Mouse (Mus musculus) right cerebral cortex, postnatal 25 days (tissue): ENCODE results near the gene Xrcc6.

Experiments
- DNase-seq: peaks from one replicate; pipeline ENCODE4 v3.0.0; 2022

Gene Xrcc6

DNA sequence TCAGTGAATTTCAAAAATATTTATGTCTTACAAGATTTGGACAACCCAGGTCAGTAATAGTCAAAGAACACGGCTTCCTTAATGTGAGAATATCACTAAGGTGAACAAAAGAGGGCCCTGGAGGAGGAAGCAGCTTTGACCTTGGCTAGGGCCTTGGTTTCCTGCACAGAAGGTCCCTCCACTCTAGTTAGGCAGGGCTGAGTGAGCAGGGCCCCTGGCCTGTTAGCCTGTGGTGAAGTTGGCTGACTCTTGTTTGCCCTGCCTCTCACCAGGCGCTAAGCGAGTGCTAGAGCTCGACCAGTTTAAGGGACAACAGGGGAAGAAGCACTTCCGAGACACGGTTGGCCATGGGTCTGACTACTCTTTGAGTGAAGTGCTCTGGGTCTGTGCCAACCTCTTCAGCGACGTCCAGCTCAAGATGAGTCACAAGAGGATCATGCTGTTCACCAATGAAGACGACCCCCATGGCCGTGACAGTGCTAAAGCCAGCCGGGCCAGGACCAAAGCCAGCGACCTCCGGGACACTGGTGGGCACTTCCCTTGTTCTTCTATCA is 35.0 kb downstream of the Xrcc6 start:
- no peak for DNase-seq

DNA sequence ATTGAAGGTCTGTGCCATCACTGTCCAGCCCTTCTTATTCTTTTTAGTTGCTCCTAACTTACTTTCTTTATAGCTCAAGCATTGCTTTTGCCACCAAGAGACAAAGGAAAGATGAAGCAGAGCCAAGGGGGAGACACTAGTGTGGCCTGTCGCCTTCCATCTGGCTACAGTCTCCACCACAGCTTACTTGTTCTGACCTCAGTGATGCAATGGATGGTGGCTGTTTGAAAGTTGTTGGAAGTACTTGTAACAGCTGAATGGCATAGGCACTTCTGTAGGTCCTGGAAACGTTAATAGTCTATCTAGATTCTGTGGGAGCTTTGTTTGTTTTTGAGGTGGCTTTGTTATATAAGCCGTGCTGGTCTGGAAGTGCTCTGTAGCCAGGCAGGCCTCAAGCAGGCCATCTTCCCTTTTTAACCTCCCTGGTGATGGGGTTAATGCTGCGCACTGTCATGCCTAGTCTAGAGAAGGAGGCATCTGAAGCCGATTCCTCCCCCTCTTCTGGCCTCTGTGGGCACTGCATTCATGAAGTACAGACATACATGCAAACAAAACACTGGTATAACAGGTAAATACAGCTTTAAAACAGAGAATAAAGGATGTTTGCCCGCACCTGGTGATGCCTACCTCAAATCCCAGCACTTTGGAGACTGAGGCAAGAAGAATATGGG is 36.5 kb downstream of the Xrcc6 start:
- no peak for DNase-seq

GRCm38 (mm10) chr15:82027276-82027675 is 39.6 kb downstream of the Xrcc6 start:
- no peak for DNase-seq

DNA sequence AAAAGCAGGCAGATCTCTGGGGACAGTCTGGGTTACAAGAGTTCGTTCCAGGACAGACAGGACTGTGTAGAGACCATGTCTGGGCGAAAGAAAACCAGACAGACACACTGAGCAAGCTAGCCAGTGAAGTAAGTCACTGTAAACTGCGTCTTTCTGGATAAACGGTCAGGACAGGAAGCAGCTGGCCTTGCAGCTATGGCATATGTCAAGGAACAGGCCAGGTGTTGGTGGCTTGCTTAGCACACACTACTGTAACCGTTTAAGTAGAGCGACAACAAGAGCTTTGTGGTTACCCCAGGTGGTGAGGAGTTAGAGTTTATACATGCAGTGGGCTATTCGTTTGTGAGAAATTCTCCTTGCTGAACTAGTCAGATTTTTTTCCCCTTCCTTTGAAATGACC is 40.1 kb downstream of the Xrcc6 start:
- DNase-seq: no peak

DNA sequence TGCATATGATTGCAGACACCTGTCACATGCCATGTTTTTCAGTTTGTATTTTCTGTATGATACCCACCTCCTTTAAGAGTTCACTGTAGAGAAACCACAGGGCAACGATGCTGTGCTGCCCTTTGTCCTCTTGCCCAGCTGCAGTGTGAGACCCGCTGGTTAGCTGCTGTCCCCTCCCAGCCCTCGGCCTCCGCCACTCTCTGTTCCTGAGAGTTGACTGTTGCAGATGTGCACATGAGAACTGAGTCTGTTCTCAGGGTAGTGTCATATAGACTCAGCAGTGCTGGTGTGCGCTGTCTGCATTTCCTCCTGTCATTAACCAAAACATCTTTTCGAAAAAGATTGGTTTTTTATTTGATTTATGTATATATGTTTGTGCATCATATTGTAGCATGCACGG is 44.8 kb downstream of the Xrcc6 start:
- no peak for DNase-seq

- no peak for DNase-seq
These were observed 46.1 kb downstream of the Xrcc6 start, which contains the start of gene Desi1 for GRCm38 (mm10) chr15:82033762-82034161. Gene Desi1 (minus strand): TSS chr15:82033862.

- DNase-seq: no peak
These were observed 48.5 kb downstream of the Xrcc6 start for GRCm38 (mm10) chr15:82035904-82036689.

GRCm38 (mm10) chr15:82040650-82041049 is 53.0 kb downstream of the Xrcc6 start:
- DNase-seq: peak; percentile 21

DNA sequence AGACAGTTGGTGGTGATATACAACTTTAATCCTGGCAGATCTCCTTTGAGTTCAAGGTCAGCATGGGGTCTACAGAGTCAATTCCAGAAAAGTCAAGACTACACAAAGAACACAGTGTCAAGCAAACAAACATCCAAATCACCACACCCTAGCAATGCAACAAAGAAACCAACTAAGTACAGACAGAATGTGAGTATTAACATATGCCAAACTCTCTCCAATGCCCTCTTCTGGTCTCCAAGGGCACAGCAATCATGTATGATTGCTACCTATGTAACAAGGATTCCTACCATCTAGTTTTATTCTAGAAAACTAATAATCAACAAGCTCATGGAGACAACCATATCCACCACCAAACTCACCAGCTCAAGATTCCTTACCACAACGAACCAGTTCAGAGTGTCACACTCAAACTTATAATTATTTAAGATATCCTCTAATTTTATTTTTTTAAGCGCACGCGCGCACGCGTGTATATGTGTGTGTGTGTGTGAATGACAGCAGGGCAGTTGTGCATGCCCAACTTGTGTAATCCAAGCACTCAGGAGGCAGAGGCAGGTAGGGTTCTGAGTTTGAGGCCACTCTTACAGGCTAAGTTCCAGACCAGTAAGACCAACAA is 56.6 kb downstream of the Xrcc6 start:
- DNase-seq: no peak

DNA sequence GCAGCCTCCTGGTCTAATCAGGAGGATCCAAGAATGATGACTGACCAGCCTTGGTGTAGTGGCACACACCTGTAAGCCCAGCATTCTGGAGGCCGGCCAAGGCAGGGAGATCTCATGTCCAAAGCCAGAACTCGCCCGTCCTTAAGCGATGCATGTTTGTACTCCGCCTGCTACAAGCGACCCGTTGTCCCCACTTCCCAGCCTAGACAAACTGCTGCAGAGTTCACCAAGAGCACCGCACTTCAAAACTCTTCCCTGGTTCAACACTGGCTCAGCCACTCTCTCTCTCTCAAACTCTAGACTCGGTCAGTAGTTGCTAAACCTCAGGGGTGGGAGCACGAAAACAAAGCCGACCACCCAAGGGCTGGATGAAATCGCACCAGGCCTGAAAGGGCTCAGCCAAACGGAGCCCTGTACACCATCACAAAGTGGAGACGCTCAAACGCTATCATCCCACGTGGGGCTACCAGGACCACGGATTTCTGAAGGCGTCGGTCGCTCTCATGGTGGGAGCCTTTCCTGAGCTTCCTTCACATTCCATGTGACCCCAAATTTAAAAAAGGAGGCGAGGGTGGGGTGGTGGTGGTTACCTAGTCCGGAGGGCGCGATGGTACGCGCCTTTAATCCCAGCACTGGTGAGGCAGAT is 58.7 kb downstream of the Xrcc6 start:
- no peak for DNase-seq

- DNase-seq: peak; percentile 92
These were observed 59.6 kb downstream of the Xrcc6 start, which contains the start of gene Snu13 for GRCm38 (mm10) chr15:82047080-82047883. Gene Snu13 (minus strand): TSS chr15:82047598.

DNA sequence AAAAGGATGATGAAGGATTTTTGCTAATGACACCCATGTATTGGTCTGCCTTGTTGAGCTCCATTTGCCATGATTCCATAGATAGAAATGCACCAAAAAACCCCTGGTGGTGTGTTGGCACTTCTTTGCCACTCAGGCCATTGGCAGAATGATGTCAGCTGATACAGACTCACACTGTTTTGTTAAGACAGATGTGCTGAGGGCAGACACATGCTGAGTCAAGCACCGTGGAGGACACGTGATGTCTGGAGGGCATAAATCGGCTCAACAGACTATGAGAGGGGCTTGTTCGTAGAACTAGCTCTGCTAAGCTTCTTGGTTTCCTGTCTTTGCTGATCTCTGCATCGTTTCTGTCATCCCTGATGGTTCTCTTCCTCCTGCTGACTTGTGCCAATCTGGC is 64.9 kb downstream of the Xrcc6 start:
- no peak for DNase-seq

- DNase-seq: no peak
These were observed 71.1 kb downstream of the Xrcc6 start, which contains the start of gene 4930407I10Rik for GRCm38 (mm10) chr15:82058719-82059201. Gene 4930407I10Rik (plus strand): TSS chr15:82059151.

- DNase-seq: no peak
These were observed 76.3 kb downstream of the Xrcc6 start for GRCm38 (mm10) chr15:82063909-82064308.

DNA sequence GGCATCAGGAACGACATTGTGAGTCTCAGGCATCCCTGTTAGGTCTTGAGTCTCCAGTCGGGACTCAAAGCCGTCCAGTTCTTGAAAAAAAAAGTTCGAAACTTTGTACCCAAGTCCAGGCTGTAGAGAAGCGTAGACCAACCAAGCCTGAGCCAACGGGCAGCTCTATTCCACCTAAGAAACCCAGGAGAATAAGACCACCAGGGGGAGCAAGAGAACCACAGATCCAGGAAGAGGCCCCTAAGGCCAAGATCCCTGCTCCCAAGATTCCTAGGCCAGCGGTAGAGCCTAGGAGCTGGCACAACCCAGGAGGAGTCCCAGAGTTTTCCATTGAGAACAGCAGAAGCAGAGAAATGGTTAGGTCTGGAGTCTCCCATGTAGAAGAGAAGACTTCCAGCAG is 77.9 kb downstream of the Xrcc6 start:
- DNase-seq: peak; percentile 59

DNA sequence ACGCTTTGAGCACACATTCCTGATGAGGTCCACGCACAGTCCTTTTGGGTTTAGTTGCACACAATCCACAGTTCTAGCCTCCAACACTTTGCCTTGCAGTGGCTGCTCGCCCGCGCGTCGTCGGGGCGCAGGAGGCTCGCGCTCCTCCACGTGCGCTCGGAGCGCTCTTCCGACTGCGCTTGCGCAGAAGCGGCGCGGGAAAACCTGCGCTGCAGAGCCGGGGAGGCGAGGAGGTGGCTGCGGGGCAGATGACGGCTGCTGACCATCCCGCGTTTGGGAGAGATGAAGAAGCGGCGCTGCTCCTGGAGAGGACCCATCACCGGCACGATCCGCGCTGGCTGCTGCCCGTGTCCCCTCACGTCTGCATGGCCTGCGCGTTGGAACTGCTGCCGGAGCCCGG is 82.3 kb downstream of the Xrcc6 start, which contains the start of gene Mei1:
Gene Mei1 (plus strand): TSS at position 99 of the 400 bp plus-strand sequence.
- DNase-seq: no peak

GRCm38 (mm10) chr15:82071816-82072469 is 84.3 kb downstream of the Xrcc6 start:
- DNase-seq: peak; percentile 27

- no peak for DNase-seq
These were observed 85.9 kb downstream of the Xrcc6 start for GRCm38 (mm10) chr15:82073490-82073889.

GRCm38 (mm10) chr15:82079883-82080282 is 92.2 kb downstream of the Xrcc6 start:
- DNase-seq: no peak

GRCm38 (mm10) chr15:82081161-82081560 is 93.5 kb downstream of the Xrcc6 start:
- DNase-seq: peak; percentile 68

GRCm38 (mm10) chr15:82085606-82086005 is 98.0 kb downstream of the Xrcc6 start:
- DNase-seq: peak; percentile 35
